Mouse (Mus musculus): Measurements from ENCODE around the gene Cdc16. TPM values are rescaled to one million over a fixed set of nuclear protein-coding genes. Genes with fewer than 3 reads are reported as not detected.
"Not testable (repeated sequence)": the region's sequence is repeated elsewhere in the genome, so short reads cannot be mapped to it uniquely, and the experiment has no call there.

Cdc16 gene
- total RNA-seq (2021) = 50.5 and 55.1 TPM in 2 replicates
- long read RNA-seq, experiment 1, transcript Cdc16-201 (18 exons, 2,301 nt) = major isoform, 93 of 113 reads
- long read RNA-seq, experiment 1, partial matches to known transcripts = 5 of 113 reads
- long read RNA-seq, experiment 1, other reads (novel, unspliced or antisense) = 13 of 113 reads
- long read RNA-seq, experiment 2, transcript Cdc16-201 (18 exons, 2,301 nt) = major isoform, 55 of 67 reads
- long read RNA-seq, experiment 2, partial matches to known transcripts = 6 of 67 reads
- long read RNA-seq, experiment 2, other reads (novel, unspliced or antisense) = 5 of 67 reads

GRCm38 (mm10) chr8:13756982-13757804 is at the start of gene Cdc16:
TSS of gene Cdc16 (plus strand) at chr8:13757676.
- peak; percentile 95 for DNase-seq

DNA sequence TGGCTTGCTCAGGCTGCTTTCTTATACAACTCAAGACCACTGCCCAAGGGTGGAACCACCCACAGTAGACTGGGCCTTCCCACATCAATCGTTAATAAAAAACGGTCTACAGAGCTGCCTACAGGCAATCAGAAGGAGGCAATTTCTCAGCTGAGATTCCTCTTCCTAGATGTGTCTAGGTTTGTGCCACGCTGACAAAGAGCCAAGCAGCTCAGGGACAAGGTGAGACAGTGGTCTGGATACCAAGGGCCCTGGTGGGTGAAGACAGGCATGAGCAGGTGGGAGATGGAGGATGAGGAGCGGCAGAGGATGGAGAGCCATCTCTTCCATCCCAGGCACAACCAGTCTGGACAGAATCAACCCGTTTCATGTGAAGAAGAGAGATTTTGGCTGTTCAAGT is 49.0 kb upstream of the Cdc16 start:
- DNase-seq = no peak

GRCm38 (mm10) chr8:13718980-13719379 is 38.5 kb upstream of the Cdc16 start:
- DNase-seq = no peak

DNA sequence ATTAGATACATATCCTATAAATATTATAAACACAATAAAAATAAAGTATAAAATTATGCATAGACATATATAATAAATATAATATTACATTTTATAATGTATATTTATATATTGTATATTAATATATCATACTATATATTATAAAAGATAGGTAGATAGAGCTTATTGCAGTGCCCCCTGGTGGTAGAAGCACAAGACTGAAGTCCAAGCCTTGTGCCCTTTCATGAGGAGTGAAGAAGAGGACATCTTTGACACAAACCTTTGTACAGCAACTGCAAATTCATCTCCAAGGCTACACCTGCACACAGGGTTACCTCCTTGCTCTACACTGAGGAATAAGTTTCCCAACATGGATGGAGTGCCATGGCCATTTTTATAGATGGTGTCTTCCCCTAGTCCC is 31.8 kb upstream of the Cdc16 start:
- peak; percentile 67 for DNase-seq

DNA sequence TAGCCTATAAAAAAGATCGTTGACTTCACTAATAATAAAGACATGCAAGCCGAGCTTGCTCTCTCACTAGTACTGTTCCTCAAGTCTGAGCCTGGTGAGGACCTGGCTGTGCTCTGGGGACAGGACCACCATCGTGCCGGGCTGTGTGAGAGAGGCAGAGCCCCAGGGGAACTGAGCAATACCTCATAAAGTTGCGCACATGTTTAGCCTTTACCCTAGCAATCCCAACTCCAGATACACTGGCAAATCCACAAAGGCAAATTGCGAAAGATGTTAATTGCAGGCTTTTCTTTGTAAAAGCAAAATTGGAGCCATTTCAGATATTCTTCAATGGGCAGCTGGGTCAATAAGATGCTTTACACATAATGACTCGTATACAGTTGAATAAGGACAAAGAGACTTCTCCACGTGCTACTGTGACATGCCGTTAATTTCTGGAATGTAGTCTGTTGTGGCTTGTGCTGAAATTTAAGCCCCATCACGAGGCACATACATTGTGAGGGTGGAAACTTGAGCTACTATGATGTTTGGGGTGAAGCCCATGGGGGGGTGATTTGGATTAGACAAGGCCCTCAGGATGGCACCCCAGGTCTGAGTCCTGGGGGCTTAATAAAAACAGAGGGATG is 29.9 kb upstream of the Cdc16 start:
- peak; percentile 16 for DNase-seq

DNA sequence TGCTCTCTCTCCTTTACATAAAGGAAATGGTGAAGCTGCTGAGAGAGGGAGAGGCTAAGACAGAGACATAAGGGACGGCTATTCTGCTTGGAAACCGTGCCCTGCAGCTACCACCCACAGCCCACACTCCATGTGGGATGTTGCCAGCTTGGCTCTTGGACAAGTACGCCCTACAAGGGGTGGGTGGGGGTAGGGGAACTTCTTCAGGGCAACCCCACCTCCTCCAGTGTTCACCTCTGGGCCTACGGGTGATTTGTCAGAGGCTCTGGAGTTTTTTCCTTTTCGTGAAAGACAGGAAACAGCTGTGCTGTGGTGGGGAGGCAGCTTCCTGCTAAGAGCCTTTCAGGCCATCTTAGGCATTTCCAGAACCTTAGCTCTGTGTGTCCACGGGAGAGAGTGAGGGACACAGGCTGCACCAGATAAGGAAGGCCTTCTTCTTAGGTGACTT is 17.1 kb upstream of the Cdc16 start:
- DNase-seq = peak; percentile 39

DNA sequence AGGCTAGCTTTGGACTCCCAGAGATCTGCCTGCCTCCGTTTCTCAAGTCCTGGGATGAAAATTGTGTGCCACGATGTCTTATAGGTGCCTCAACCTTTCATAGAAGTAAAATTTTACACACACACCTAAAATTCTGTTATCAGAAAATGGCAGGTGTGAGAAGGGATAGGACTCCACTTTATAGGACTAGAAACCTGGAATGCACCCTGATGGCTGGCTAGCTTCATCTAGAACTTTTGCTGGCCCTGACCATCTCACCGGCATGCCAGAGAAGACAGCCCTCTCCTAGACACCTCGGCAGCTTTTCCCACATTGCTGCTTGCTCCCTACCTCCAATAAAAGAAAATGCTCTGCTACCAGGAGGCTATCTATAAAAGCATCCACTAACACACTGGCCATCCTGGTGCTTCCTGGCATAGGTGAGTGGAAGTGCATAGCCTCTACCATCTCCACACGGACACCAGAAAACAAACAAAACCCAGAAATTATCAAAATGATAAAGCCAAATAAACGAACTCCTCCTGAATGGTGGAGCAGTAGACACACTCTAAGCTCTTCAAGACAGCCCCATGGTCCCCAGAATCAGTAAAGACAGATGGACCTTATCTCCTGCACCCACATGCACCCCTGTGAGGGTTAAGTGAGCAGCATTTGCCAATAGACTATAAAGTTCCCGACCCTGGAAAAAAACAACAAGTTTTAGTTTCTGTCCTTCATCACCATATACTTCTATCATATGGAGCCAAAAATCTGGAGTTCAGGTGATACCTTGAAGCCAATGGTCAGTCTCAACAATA is 16.5 kb upstream of the Cdc16 start:
- no peak for DNase-seq

- not testable (repeated sequence) for DNase-seq
These were observed 11.3 kb upstream of the Cdc16 start for GRCm38 (mm10) chr8:13746212-13746611.

GRCm38 (mm10) chr8:13747626-13748025 is 9.8 kb upstream of the Cdc16 start:
- DNase-seq = no peak

DNA sequence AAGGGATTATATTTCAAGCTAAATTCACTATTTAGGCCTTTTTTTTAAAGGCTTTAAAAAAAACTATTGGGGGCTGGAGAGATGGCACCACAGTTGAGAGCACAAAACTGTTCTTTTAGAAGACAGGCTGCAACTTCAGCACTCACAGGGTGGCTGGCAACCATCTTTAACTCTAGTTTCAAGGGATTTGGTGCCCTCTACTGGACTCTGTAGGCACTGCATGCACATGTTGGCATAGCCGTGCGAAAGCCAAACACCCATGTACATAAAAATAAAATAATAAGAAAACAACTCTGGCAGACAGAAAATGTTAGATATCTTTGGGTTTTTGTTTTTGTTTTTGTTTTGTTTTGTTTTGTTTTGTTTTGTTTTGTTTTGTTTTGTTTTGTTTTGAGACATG is 3.8 kb upstream of the Cdc16 start:
- peak; percentile 90 for DNase-seq

DNA sequence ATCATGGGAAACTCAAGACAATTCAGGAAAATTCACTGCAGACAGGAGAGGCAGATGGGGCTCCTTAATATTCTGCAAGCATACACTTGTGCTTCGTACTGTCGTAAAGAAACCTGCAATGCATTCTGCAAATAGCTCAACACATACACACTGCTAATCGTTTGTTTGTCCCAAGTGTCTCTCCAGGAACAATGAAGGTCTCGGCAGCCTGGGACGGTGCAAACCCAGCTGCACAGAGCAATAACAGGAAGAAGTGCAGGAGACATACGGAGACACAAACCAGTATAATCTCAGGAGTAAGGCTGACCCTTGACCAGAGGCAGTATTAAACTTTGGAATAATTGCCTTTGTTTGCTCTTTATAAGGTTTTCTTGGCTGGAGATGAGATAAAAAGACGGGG is 996 bp upstream of the Cdc16 start:
- no peak for DNase-seq

- peak; percentile 68 for DNase-seq
These were observed 590 bp downstream of the Cdc16 start for GRCm38 (mm10) chr8:13757805-13758727.

- no peak for DNase-seq
These were observed 11.7 kb downstream of the Cdc16 start for GRCm38 (mm10) chr8:13769206-13769605.

DNA sequence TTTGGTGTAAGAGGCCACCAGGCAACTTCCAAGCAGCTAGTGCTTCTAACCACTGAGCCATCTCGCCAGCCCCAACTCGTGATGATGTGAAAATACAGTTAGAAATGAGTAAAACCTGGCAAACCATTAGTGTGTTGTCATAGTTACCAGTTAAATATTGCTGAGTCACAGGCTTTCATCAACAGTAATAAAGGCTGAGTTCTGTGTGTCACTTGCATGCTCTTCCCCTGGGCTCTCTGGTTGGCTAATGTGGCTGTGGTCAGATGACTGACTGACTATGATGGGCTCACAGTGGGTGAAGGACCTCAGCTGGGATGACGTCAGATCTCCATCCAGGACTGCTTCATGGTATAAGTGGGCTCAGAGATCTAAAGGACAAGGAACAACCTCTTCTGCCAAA is 23.1 kb downstream of the Cdc16 start:
- DNase-seq = peak; percentile 14

- peak; percentile 97 for DNase-seq
These were observed 27.8 kb downstream of the Cdc16 start, which contains the start of gene Upf3a for GRCm38 (mm10) chr8:13785250-13785763. TSS of gene Upf3a (plus strand) at chr8:13785615.

DNA sequence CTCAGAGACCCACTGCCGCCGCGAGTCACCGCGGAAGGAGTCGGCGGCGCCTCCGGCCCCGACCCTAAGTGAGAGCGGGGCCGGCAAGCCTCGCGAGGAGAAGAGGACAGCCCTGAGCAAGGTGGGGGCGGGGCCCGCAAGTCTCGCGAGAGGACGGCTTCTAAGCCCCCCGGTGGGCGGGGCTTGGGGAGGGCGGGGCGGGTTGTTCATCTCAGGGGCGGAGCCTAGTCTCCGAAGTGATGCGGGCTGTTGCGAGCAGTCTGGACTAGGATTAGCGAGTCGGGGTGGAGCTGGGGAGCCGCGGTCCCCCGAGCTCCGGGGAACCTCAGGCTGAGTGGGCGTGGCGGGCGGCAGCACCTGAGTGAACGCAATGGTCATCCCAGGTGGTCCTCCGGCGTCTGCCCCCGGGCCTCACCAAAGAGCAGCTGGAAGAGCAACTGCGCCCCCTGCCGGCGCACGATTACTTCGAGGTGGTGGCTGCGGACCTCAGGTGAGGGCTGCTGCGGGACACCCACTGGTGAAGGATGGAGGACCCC is 28.4 kb downstream of the Cdc16 start:
- peak; percentile 99 for DNase-seq

DNA sequence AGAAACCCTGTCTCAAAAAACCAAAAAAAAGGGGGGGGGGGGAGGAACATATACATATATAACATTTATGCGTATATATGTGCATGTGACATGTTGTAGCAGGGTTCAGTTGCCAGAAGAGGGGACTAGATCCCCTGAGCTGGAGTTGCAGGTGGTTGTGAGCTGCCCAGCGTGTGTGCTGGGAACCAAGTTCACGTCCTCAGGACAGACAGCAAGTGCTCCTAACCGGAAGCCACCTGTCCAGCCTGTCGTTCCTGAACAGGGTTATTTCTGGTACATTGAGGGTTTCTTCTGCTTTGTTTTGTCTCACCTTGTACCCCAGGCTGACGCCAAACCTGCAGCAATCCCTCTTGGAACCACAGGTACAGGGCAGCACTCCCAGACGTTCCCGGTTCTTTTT is 32.1 kb downstream of the Cdc16 start:
- DNase-seq = no peak

DNA sequence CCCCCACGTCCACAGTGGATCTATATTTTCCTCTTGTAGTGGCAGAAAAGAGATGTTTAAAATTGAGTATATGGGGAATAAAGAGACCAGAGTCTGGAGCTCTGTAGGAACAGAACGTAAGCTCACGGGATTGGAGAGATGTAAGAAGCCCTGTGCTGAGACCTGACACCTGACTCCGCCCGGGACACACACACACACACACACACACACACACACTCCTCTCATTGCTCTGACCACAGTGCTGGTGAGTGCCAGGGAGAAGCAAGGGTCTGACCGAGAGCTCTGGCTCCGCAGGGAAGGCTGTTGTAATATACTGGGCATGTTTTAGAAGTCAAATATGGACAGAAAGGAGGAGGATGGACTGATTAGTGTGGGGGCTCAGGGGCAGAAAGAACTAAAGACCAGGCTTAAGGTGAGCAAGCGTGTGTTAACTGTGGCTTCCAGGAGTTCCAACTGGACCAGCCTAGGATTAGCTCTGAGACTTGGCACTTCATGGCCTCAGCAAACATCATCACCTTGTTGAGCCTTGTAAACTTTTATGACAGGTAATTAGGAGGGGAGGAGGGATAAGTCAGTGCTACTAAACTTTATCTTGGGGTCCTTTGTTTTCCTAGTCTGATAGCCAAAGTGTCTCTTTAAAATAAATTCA is 35.7 kb downstream of the Cdc16 start:
- no peak for DNase-seq

- no peak for DNase-seq
These were observed 36.2 kb downstream of the Cdc16 start for GRCm38 (mm10) chr8:13793746-13794101.

- DNase-seq = no peak
These were observed 40.2 kb downstream of the Cdc16 start for GRCm38 (mm10) chr8:13797676-13798075.

Measured in adrenal gland, postnatal 14 days (tissue).